Mouse (Mus musculus) C2C12 (cell line): Measurements from ENCODE around the gene Ifna15.

Source experiments
- CEBPB ChIP-seq: IDR thresholded peaks from one replicate; pipeline ENCODE4 v1.6.1; 2011; ENCODE audit warnings: low read depth, mild to moderate bottlenecking, control low read depth, moderate library complexity
- CTCF ChIP-seq: IDR thresholded peaks from one replicate; pipeline ENCODE4 v1.5.1; 2011; ENCODE audit not compliant: control insufficient read depth, insufficient read depth, insufficient read length
- FOSL1 ChIP-seq: IDR thresholded peaks from one replicate; pipeline ENCODE4 v1.8.0; 2011; ENCODE audit warnings: mild to moderate bottlenecking, low read length; ENCODE audit not compliant: poor library complexity, insufficient read depth, severe bottlenecking
- MAX ChIP-seq: IDR thresholded peaks from one replicate; pipeline ENCODE4 v1.6.1; 2011; ENCODE audit warnings: mild to moderate bottlenecking, control low read depth
- MYOD1 ChIP-seq: IDR thresholded peaks from one replicate; pipeline ENCODE4 v1.6.1; 2011; ENCODE audit warnings: low read depth; ENCODE audit not compliant: control insufficient read depth, insufficient read length
- MYOG ChIP-seq: IDR thresholded peaks from one replicate; pipeline ENCODE4 v1.6.1; 2011; ENCODE audit not compliant: control insufficient read depth, insufficient read length; ENCODE audit errors: extremely low read depth
- USF1 ChIP-seq: IDR thresholded peaks from one replicate; pipeline ENCODE4 v1.6.1; 2011; ENCODE audit warnings: low read depth, mild to moderate bottlenecking, control low read depth, moderate library complexity

DNA sequence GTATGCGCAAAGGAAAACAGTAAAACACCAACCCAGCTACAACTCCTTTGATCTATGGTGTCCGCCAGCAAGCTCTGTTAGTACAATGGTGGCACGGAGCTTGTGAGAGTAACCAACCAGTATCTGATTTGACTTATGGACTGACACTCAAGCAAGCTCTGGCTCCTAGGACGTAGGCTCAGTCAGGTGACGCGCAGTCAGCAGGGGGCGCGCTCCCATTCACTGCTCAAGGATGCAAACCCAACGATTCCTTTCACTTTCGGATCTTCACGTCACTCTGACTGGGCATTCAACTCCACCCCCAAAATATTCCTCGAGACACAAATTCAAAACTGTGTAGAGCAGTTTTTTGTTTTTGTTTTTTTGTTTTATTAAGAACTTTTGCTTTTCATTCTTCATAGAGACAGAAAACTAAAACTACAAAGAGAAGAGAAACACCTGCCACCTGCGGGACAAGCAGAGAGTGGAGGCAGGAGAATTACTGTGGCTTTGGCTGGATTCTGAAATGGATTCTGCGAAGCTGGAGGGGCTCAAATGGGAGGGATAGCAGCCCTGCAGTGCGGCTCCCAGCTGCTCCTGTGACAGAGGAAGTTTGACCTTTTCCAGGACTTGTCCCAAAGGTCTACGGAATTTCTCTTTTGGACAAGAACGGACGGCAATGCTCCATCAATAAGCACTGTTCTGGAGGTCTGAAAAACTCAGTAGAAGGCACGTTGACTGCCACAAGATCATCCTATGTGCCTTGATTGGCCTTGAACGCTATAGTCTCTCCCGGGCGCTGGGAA is 7.7 kb downstream of the Ifna15 start:
- TF ChIP-seq USF1 (peak; percentile 60), CTCF (peak; percentile 93), MYOG (no peak), MAX (no peak), MYOD1 (no peak), CEBPB (no peak), FOSL1 (no peak)
